Mouse (Mus musculus) intestine, embryonic 16.5 days (tissue): Measurements from ENCODE around the gene Nol6. TPM values are rescaled to one million over a fixed set of nuclear protein-coding genes. Genes with fewer than 3 reads are reported as not detected.
A peak's percentile ranks its signal among the peaks of the same experiment; 100 is the strongest.

ENCODE experiments used
- ATAC-seq: fragments of 200-750 bp; cut with Nextera tagmentation; 2 replicates; pipeline ENCODE4 v1.8.0; 2017; ENCODE audit warnings: moderate TSS enrichment, moderate library complexity
- H3K27ac ChIP-seq: fragments of 300-500 bp; sonication (generic); 2 replicates; pipeline ENCODE4 v1.5.1; 2014; ENCODE audit warnings: mild to moderate bottlenecking, low read length
- H3K27me3 ChIP-seq: fragments of 300-500 bp; sonication (generic); replicated peaks from 2 replicates; pipeline ENCODE4 v1.6.1; 2014; ENCODE audit warnings: low read length, control low read depth, mixed read lengths; ENCODE audit not compliant: control insufficient read depth, insufficient read depth
- H3K36me3 ChIP-seq: fragments of 300-500 bp; sonication (generic); 2 replicates; pipeline ENCODE4 v1.6.1; 2014; ENCODE audit warnings: low read length, control low read depth; ENCODE audit not compliant: control insufficient read depth, insufficient read depth
- H3K4me1 ChIP-seq: fragments of 300-500 bp; sonication (generic); 2 replicates; pipeline ENCODE4 v1.6.1; 2014; ENCODE audit warnings: low read length, control low read depth, mixed read lengths; ENCODE audit not compliant: control insufficient read depth, insufficient read depth
- H3K4me2 ChIP-seq: fragments of 300-500 bp; sonication (generic); 2 replicates; pipeline ENCODE4 v1.6.1; 2014; ENCODE audit warnings: low read depth, low read length, control low read depth
- H3K4me3 ChIP-seq: fragments of 300-500 bp; sonication (generic); 2 replicates; pipeline ENCODE4 v1.5.1; 2014; ENCODE audit warnings: mild to moderate bottlenecking, low read length
- H3K9ac ChIP-seq: fragments of 300-500 bp; sonication (generic); 2 replicates; pipeline ENCODE4 v1.6.1; 2014; ENCODE audit warnings: low read depth, low read length
- H3K9me3 ChIP-seq: fragments of 300-500 bp; sonication (generic); 2 replicates; pipeline ENCODE4 v1.6.1; 2016; ENCODE audit warnings: low read length, control low read depth; ENCODE audit not compliant: control insufficient read depth
- WGBS: fragments of 180-500 bp; shearing (Covaris S2); extraction: QIAGEN DNeasy Blood & Tissue Kit; methylation state at CpG from one replicate; pipeline ENCODE4 v1.1.7; 2014; 5-methylcytosine and 5-hydroxymethylcytosine counted together
- polyA plus RNA-seq: library from polyadenylated mRNA; unstranded; fragments of >200 nt; fragmentation: Nextera tagmentation; extraction: Ambion mirVana; gene quantifications from 2 replicates; pipeline ENCODE4 v1.2.1, GENCODE M21; 2015

Nol6 gene
- polyA plus RNA-seq, 1 experiment from 2014 or later = 20.0 TPM

GRCm38 (mm10) chr4:41149891-41150290 is 25.6 kb upstream of the Nol6 start:
- 76% methylated on average over 3 of the region's 3 CpGs for WGBS
- no peaks in the 10 kb centered on the region for H3K36me3 ChIP-seq
- H3K4me2 ChIP-seq = no peak overlapping the region
- H3K4me1 ChIP-seq = no peaks in the 10 kb centered on the region
- H3K4me3 ChIP-seq = no peak overlapping the region
- H3K9me3 ChIP-seq = no peaks in the 10 kb centered on the region
- no peak overlapping the region for H3K9ac ChIP-seq
- H3K27me3 ChIP-seq = no peaks in the 10 kb centered on the region
- ATAC-seq = no peak
- H3K27ac ChIP-seq = no peak overlapping the region

DNA sequence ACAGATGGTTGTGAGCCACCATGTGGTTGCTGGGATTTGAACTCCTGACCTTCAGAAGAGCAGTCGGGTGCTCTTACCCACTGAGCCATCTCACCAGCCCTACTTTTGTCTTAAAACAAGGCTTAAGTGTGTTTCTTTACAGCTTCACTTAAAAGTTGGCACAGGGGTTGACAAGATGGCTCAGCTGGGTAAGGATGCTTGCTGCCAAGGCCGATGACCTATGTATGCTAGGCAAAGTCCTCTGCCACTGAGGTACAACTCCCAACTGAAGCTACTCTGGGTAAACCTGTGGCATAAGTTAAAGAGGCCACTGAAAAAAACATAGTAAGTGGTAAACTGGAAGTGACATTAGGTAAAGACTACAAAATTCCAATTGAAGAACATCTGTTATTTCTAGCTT is 18.3 kb upstream of the Nol6 start:
- Histone ChIP-seq H3K9me3 (no peaks in the 10 kb centered on the region), H3K27me3 (no peaks in the 10 kb centered on the region), H3K27ac (no peak overlapping the region), H3K36me3 (no peaks in the 10 kb centered on the region), H3K4me3 (no peak overlapping the region), H3K9ac (no peak overlapping the region), H3K4me1 (no peaks in the 10 kb centered on the region), H3K4me2 (no peak overlapping the region)
- no peak for ATAC-seq
- WGBS = 79% methylated on average over 2 of the region's 2 CpGs

GRCm38 (mm10) chr4:41140174-41140875 is 16.1 kb upstream of the Nol6 start:
- ATAC-seq = no peak
- Histone ChIP-seq H3K36me3 (no peaks in the 10 kb centered on the region), H3K4me1 (0 out of 2 replicates have a peak, but pooled peaks cover 3% of the 10 kb centered on the region), H3K4me2 (no peak overlapping the region), H3K9me3 (no peaks in the 10 kb centered on the region), H3K27me3 (no peaks in the 10 kb centered on the region), H3K27ac (no peak overlapping the region), H3K9ac (no peak overlapping the region), H3K4me3 (no peak overlapping the region)
- WGBS = 93% methylated on average over 6 of the region's 6 CpGs

DNA sequence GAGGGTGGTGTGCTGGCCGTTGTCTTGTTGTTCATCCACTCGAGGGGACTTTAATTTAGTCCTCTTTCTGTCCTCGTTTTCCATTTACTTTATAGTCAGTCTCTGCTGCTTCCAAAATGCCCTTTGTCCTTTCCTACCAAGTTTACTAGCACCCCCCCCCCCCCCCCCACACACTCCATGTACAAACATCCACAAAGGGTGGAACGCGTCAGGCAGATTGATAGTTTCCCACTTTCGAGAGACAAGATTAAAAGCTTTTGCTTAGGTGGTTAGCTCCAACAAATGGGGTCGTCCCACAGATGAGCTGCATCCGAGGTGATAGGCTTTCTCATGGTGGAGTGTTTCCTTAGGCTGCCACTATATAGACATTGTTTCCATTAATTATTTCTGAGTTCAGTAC is 12.6 kb upstream of the Nol6 start:
- Histone ChIP-seq H3K36me3 (no peaks in the 10 kb centered on the region), H3K27me3 (no peaks in the 10 kb centered on the region), H3K4me3 (peak overlapping the region; percentile 98), H3K9ac (peak overlapping the region; percentile 96), H3K4me1 (peaks cover 7% of the 10 kb centered on the region), H3K4me2 (peak overlapping the region; percentile 85), H3K9me3 (no peaks in the 10 kb centered on the region), H3K27ac (peak overlapping the region; percentile 97)
- WGBS = 0% methylated on average over 8 of the region's 8 CpGs
- no peak for ATAC-seq

DNA sequence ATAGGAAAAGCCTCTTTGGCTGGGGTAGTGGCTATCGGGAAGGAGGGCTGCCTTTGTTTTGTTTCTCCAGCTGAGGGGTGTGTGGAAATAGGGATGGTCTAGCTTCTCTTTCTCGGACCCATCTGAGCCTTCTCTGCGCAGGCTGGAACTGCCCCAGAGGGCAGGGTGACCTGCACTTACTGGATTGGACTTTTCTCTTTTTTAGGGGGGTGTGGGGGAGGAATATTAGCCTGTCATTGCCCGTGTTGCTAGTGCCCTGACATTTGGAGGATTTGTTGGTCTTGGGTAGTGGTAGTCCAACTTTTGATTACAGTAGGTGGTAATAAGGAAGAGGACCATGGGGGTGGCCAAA is 12.2 kb upstream of the Nol6 start:
- ATAC-seq = peak; percentile 17

GRCm38 (mm10) chr4:41135711-41136453 is 11.6 kb upstream of the Nol6 start, which contains the start of gene Ube2r2:
Gene Ube2r2 (plus strand): TSS chr4:41135743.
- Histone ChIP-seq H3K4me2 (peak within 1 kb of the TSS; percentile 85), H3K9ac (peak within 1 kb of the TSS; percentile 96), H3K4me3 (peak within 1 kb of the TSS; percentile 98), H3K4me1 (peaks cover 7% of the 10 kb centered on the region), H3K36me3 (no peaks in the 10 kb centered on the region), H3K9me3 (no peaks in the 10 kb centered on the region), H3K27ac (peak within 1 kb of the TSS; percentile 97), H3K27me3 (no peaks in the 10 kb centered on the region)
- WGBS = under 1% methylated on average over 51 of the region's 65 CpGs
- peak; percentile 76 for ATAC-seq

More for the DNA sequence above, 12.2 kb upstream of the Nol6 start:
- H3K4me1 ChIP-seq = peaks cover 7% of the 10 kb centered on the region
- WGBS = 2% methylated on average over 4 of the region's 4 CpGs
- peak overlapping the region; percentile 85 for H3K4me2 ChIP-seq
- H3K9me3 ChIP-seq = no peaks in the 10 kb centered on the region
- H3K27ac ChIP-seq = peak overlapping the region; percentile 97
- H3K27me3 ChIP-seq = no peaks in the 10 kb centered on the region
- peak overlapping the region; percentile 98 for H3K4me3 ChIP-seq
- peak overlapping the region; percentile 96 for H3K9ac ChIP-seq
- H3K36me3 ChIP-seq = no peaks in the 10 kb centered on the region

DNA sequence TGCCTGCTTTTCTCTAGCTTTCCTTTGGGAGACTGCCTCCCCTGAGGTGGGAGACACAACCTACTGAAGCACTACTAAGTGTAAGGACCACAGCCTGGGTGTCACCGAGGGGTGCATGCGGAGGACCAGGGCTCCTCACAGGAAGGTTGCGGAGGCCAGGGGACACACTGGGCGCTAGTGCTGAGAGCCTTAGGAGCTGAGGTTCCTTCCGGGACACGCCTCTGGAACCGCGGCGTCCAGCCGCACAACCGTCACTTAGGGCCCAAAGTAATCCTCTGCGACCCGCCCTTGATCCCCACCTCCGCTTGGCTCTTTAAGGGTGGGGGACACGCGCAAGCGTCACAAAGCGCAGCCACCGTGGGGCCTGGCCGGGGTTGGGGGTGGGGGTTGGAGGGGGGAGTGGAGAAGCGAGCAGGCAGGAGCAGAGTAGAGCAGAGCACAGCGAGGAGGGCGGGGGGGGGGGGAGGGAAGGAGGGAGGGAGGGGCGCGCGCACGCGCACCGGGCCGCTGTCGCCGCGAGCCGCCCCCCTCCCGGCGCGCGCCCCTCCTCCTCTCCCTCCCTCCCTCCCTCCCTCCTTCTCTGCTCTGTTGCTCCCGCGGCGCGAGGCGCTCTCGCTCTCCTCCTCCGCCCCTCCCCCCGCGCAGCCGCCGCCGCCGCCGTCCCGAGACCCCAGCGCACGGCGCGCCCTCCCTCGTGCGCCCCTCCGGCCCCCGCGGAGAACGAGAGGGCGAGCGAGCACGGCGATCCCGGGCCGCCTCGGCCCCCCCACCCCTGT is 10.9 kb upstream of the Nol6 start:
- peak overlapping the region; percentile 97 for H3K27ac ChIP-seq
- H3K36me3 ChIP-seq = no peaks in the 10 kb centered on the region
- peak overlapping the region; percentile 85 for H3K4me2 ChIP-seq
- ATAC-seq = peak; percentile 95
- H3K27me3 ChIP-seq = no peaks in the 10 kb centered on the region
- WGBS = under 1% methylated on average over 39 of the region's 70 CpGs
- no peaks in the 10 kb centered on the region for H3K9me3 ChIP-seq
- peak overlapping the region; percentile 96 for H3K9ac ChIP-seq
- peak overlapping the region; percentile 98 for H3K4me3 ChIP-seq
- H3K4me1 ChIP-seq = peaks cover 7% of the 10 kb centered on the region

DNA sequence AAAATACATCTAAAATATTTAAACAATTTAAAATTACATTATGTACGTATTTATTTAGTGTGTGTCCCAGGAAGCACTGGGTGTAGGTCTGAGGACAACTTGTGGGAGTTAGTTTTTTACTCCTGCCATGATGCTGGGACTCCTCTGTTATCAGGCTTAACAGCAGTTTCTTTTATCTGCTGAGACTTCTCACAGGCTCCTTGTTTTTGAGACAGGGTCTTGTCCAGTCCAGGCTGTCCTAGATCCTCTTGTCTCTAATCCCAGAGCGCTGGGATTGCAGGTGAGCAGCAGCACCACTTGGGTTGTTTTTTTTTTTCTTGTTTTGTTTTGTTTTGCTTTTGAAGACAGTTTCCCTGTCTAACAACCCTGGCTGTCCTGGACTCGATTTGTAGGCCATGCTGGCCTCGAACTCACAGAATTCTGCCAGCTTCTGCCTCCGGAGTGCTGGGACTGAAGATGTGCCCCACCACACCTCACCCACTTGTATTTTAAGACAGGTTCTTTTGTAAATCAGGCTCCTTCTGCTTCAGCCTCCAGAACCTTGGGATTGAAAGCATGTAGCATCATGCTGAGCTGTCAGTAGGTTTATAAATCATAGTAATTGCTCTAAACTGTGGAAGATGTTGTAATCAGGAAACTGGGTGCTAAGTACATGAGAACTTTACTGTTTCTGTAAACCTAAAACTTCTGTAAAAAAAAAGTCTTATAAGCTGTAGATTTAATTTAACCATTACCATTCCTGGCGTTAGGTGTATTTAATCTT is 9.5 kb upstream of the Nol6 start:
- Histone ChIP-seq H3K4me3 (no peak overlapping the region), H3K27me3 (no peaks in the 10 kb centered on the region), H3K9ac (no peak overlapping the region), H3K4me1 (peaks cover 7% of the 10 kb centered on the region), H3K27ac (0 out of 2 replicates have a peak overlapping the region, but pooled peaks have one; percentile 18), H3K4me2 (no peak overlapping the region), H3K9me3 (no peaks in the 10 kb centered on the region), H3K36me3 (no peaks in the 10 kb centered on the region)
- no peak for ATAC-seq
- WGBS = 80% methylated on average over 6 of the region's 6 CpGs
